Mouse (Mus musculus): ENCODE data around the gene Ctr9.

DNA sequence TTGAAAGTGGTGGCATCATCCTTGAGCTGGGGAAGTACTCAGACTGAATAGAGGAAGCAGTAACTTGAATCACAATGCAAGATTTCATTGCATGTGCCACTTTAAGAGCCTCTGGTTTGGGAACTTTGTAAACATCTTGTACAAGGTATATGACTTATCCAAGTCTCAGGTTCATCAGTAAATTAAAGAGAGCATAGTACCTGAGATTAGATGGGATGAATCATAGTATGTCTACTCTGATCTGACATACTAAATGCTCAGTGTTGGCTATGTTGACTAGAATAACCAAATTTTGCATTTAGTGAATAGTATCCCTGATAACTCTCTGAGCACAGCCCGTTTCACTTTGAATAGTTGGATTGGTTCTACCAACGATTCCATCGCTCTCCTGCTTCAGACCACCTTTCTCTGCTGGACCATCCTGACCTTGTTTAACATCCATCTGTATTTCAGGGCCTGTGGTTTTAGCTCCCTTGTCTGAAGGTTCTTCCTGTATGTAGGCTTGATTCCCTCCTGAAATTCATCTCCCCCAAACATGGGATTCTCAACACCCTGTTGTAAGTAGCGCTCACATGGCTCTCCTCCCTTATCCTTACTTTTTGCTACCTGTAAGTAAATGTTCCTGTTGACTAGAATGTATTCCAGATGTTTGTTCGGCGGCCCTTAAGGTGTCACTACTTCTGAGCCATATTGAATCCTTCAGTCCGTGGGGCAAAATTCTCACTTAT is 40.9 kb downstream of the Ctr9 start:
- TF ChIP-seq CTCF (IDR thresholded peaks at IDR 0.05; ENCODE audit: control insufficient read depth, insufficient read depth, low read length) (no peak), POLR2A (IDR thresholded peaks at IDR 0.05; ENCODE audit: borderline replicate concordance, control insufficient read depth, low read depth, low read length) (no peak)

Data from bone marrow, adult 2 months (tissue).